Mouse (Mus musculus) mouse embryonic stem cell (cell line): ENCODE results near the gene Wfdc1.

Source experiments
- in situ Hi-C, 2 experiments: fragments of 300-500 bp; cut with MboI; formaldehyde crosslinking; loops; 1 replicate in 1 of 2; 3 replicates in 1 of 2; pipeline ENCODE4 v1.14.3; 2019 to 2020; ENCODE audit warnings: low sequenced_read_pairs in 2 of 2, low pct_unique_long_range_greater_than_20kb in 1 of 2, mixed read lengths in 1 of 2; ENCODE audit not compliant: unreplicated experiment in 1 of 2

Wfdc1 gene

GRCm38 (mm10) chr8:119716730-119717299 lies 50.6 kb downstream of the Wfdc1 start:
- in situ Hi-C loops: no loop called here

- in situ Hi-C loops: no loop called here
Measured at GRCm38 (mm10) chr8:119717765-119718164, 51.6 kb downstream of the Wfdc1 start.

- in situ Hi-C loops: no loop called here
Measured at GRCm38 (mm10) chr8:119719011-119719501, 52.9 kb downstream of the Wfdc1 start.

- in situ Hi-C loops: no loop called here
Measured at GRCm38 (mm10) chr8:119722348-119722747, 56.2 kb downstream of the Wfdc1 start.

- in situ Hi-C loops: no loop called here
Measured at GRCm38 (mm10) chr8:119723676-119724075, 57.5 kb downstream of the Wfdc1 start.

- in situ Hi-C loops: no loop called here
Measured at GRCm38 (mm10) chr8:119724596-119724995, 58.4 kb downstream of the Wfdc1 start.

- in situ Hi-C loops: no loop called here
Measured at GRCm38 (mm10) chr8:119727093-119727492, 60.9 kb downstream of the Wfdc1 start.

GRCm38 (mm10) chr8:119728351-119728895 lies 62.3 kb downstream of the Wfdc1 start:
- in situ Hi-C loops: no loop called here

GRCm38 (mm10) chr8:119732072-119732471 lies 65.9 kb downstream of the Wfdc1 start:
- in situ Hi-C loops: no loop called here

GRCm38 (mm10) chr8:119736348-119736917 lies 70.3 kb downstream of the Wfdc1 start:
- in situ Hi-C loops: no loop called here

GRCm38 (mm10) chr8:119737093-119737900 lies 71.1 kb downstream of the Wfdc1 start:
- in situ Hi-C loops: no loop called here
